Mouse (Mus musculus) adipocyte (in vitro differentiated cells): ENCODE results near the gene Slc35f3.
A peak's percentile ranks its signal among the peaks of the same experiment; 100 is the strongest.

Source experiments
- DNase-seq: peaks from one replicate; pipeline ENCODE4 v3.0.0-alpha.2; 2016; ENCODE audit warnings: low spot score

Slc35f3 gene

GRCm38 (mm10) chr8:126338864-126339263 lies 40.5 kb downstream of the Slc35f3 start:
- DNase-seq, result no peak

GRCm38 (mm10) chr8:126339357-126339756 lies 41.0 kb downstream of the Slc35f3 start:
- no peak for DNase-seq

GRCm38 (mm10) chr8:126341200-126341599 lies 42.8 kb downstream of the Slc35f3 start:
- DNase-seq, result no peak

- DNase-seq, result no peak
Measured at GRCm38 (mm10) chr8:126343427-126343826, 45.1 kb downstream of the Slc35f3 start.

GRCm38 (mm10) chr8:126345100-126345499 lies 46.7 kb downstream of the Slc35f3 start:
- DNase-seq, result no peak

- DNase-seq, result no peak
Measured at GRCm38 (mm10) chr8:126353259-126353658, 54.9 kb downstream of the Slc35f3 start.

GRCm38 (mm10) chr8:126357946-126358345 lies 59.6 kb downstream of the Slc35f3 start:
- no peak for DNase-seq

GRCm38 (mm10) chr8:126359296-126359695 lies 60.9 kb downstream of the Slc35f3 start:
- no peak for DNase-seq

GRCm38 (mm10) chr8:126360106-126360505 lies 61.7 kb downstream of the Slc35f3 start:
- DNase-seq, result no peak

- no peak for DNase-seq
Measured at GRCm38 (mm10) chr8:126360701-126361100, 62.3 kb downstream of the Slc35f3 start.

- no peak for DNase-seq
Measured at GRCm38 (mm10) chr8:126366251-126366650, 67.9 kb downstream of the Slc35f3 start.

GRCm38 (mm10) chr8:126368349-126369054 lies 70.1 kb downstream of the Slc35f3 start:
- DNase-seq, result no peak

- no peak for DNase-seq
Measured at GRCm38 (mm10) chr8:126371871-126372270, 73.5 kb downstream of the Slc35f3 start.

GRCm38 (mm10) chr8:126379580-126379979 lies 81.2 kb downstream of the Slc35f3 start:
- no peak for DNase-seq

GRCm38 (mm10) chr8:126380141-126380540 lies 81.8 kb downstream of the Slc35f3 start:
- DNase-seq, result peak; percentile 19

- DNase-seq, result no peak
Measured at GRCm38 (mm10) chr8:126381299-126381698, 82.9 kb downstream of the Slc35f3 start.

- DNase-seq, result no peak
Measured at GRCm38 (mm10) chr8:126382216-126382615, 83.9 kb downstream of the Slc35f3 start.

- DNase-seq, result peak; percentile 4
Measured at GRCm38 (mm10) chr8:126382749-126383148, 84.4 kb downstream of the Slc35f3 start.

- DNase-seq, result peak; percentile 6
Measured at GRCm38 (mm10) chr8:126387566-126387965, 89.2 kb downstream of the Slc35f3 start.

GRCm38 (mm10) chr8:126391541-126391940 lies 93.2 kb downstream of the Slc35f3 start:
- peak; percentile 7 for DNase-seq

- DNase-seq, result no peak
Measured at GRCm38 (mm10) chr8:126395386-126395785, 97.0 kb downstream of the Slc35f3 start.

GRCm38 (mm10) chr8:126395917-126396316 lies 97.6 kb downstream of the Slc35f3 start:
- no peak for DNase-seq

GRCm38 (mm10) chr8:126398349-126398748 lies 100.0 kb downstream of the Slc35f3 start:
- no peak for DNase-seq

- peak; percentile 52 for DNase-seq
Measured at GRCm38 (mm10) chr8:126404550-126404949, 106.2 kb downstream of the Slc35f3 start.
